Mouse (Mus musculus) regulatory T cell (primary cell): ENCODE data around the gene Usf3.

Experiments used
- in situ Hi-C: fragments of 300-600 bp; cut with MboI, MseI; formaldehyde crosslinking; loops from one replicate; pipeline ENCODE4 v1.15.1; 2025; ENCODE audit warnings: high pct_unique_total_duplicates

Gene Usf3

GRCm38 (mm10) chr16:44172297-44173154, 520 bp upstream of the Usf3 start:
- in situ Hi-C loops: no loop called here

DNA sequence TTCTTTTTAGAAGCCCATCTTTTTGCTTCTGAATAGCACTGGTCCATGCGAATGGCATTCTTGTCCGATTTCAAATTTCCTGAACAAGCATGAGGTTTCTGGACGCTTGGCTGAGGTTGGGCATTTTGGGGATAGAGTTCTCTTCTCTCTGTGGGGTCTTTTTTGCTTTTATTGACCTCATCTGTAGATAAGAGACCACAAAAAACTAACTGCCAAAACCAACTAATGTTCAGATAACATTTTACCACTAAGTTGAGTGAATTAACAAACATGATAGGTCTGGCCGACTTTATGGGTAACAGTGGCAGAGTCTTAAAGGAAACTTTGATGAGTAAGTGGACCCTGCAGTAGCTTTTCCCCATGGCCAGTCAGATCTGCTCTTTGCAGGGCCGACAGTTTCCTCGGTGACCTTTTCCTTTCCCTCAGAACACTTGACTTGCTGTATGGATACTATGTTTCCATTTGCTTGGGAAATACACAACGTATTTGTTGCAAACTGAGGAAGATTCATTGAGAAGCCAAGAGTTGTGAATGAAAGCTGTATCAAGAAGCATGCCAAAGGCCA, 1.0 kb downstream of the Usf3 start:
- in situ Hi-C loops: no loop called here

GRCm38 (mm10) chr16:44175001-44175400, 2.0 kb downstream of the Usf3 start:
- in situ Hi-C loops: no loop called here

- in situ Hi-C loops: no loop called here
Measured at GRCm38 (mm10) chr16:44176511-44176910, 3.5 kb downstream of the Usf3 start.

GRCm38 (mm10) chr16:44178555-44178954, 5.5 kb downstream of the Usf3 start:
- in situ Hi-C loops: no loop called here

DNA sequence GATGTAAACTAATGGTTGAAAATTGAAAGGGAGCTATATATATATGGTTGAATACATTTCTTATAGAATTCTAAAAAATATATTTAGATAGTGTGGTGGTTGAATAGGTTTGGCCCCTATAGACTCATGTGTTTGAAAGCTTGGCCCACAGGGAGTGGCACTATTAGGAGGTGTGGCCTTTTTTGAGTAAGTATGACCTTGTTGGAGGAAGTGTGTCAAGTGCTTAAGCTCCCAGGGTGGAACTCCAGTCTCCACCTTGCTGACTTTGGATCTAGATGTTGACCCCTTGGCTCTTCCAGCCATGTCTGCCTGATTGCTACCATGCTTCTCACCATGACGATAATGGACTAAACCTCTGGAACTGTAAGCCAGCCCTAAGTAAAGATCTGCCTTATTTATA, 9.6 kb downstream of the Usf3 start:
- in situ Hi-C loops: no loop called here

- in situ Hi-C loops: no loop called here
Measured at GRCm38 (mm10) chr16:44184769-44185168, 11.7 kb downstream of the Usf3 start.

DNA sequence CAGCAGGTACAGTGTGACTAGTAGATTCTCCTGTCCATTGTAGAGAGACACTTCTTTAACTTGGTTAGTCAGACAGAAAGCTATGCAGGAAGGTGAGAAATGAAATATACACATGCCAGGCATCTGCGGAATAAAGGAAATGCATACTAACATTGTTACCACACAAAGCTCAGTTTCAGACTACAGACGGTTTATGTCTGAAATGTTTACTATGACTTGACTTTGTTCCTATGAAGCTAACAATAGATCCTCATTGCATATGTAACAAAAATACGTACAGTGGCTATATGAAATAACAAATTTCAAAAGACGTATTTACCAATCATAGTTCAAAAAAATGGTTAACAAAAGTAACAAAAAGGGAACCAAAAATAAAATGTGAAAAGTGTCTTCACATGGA, 14.1 kb downstream of the Usf3 start:
- in situ Hi-C loops: no loop called here

- in situ Hi-C loops: no loop called here
Measured at GRCm38 (mm10) chr16:44188766-44189165, 15.7 kb downstream of the Usf3 start.

DNA sequence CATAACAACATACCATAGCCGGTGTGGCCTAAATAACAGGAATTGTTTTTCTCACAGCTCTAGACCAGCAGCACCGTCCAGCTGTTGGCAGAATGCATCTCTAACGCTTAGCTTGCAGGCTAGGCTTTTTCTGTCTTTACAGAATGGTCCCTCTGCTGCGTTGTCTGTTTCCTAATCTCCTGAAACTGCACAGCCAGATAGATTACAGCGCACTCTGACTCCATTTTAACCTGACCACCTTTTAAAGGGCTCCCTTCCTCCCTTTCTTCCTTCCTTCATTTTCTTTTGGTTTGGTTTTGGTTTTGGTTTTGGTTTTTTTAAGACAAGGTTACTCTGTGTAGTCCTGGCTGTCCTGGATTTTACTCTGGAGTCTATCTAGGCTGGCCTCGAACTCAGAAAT, 17.0 kb downstream of the Usf3 start:
- in situ Hi-C loops: no loop called here

DNA sequence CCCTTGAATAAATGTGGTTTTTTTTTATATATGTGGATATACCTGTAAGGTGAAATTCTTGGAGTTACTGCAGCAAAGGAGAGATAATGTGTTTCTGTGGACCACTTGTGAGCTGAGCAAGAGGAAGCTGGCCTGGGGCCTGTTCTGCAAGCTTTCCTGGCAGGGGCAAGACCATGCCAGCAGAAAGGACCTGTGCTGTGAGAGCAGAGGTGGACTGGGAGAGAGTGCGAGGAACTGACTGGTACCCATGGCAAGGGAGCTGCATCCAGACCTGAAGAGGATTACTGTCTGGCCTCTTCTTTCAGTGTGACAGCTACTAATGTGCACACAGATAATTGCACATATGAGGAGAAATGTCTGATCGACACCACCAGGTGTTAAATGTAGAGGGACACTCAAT, 17.9 kb downstream of the Usf3 start:
- in situ Hi-C loops: no loop called here

DNA sequence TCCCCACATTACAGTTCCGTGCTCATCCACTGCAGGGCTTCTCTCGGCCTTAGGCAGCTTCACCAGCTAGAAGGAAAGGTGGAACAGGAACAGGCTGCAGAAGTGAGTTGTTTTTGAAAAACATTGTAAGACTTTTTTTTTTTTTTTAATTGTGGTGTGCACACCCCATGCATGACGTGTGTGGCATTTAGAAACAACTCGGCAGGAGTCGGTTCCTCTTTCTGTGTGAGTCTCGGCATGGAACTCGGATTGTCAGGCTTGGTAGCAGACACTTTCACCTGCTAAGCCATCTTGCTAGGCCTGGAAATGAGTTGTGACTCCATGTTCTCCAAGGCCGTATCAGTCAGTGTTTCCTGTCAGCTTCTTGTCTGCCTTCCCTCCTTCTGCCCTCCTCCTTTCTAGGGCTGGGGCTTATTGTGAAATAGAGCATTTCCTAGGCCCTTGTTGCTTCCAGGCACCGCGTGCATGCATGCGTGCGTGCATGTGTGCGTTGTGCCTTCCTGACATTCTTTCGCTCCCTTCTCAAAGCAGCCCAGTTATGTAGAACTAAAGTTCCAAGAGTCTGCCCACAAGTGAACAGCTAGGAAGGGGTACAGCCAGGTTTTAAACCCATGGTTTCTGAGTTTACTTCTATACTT, 26.1 kb downstream of the Usf3 start:
- in situ Hi-C loops: no loop called here

GRCm38 (mm10) chr16:44200146-44200545, 27.1 kb downstream of the Usf3 start:
- in situ Hi-C loops: no loop called here

DNA sequence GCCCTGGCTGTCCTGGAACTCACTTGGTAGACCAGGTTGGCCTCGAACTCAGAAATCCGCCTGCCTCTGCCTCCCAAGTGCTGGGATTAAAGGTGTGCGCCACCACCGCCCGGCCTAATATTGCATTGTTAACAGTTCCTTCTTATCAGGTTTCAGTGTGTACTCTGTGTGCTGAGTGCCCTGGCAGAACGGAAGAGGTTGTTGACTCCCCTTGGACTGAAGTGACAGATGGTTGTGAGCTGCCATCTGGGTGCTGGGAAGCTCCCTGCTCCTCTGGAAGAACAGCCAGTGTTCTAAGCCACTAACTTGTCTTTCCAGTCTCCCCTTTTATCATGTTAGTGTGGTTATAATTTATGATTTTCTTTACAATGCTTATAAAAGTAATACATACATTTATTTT, 31.3 kb downstream of the Usf3 start:
- in situ Hi-C loops: no loop called here

DNA sequence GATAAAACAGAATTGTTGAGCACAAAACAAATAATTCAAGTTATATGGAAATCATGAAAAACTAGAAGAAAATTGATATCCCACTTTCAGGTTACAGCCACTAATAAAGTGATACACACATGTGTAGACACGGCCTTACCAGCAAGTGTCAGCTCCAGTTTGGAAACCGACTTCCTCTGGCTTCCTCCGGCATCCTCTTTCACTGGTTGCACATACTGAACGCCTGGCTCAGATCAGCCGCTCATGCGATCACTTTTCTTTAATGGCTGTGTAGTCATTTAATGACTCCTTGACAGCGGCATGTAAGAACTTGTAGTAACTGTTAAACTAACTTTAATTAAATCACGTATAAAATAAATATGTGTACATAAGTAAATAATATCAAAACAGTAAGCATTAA, 32.9 kb downstream of the Usf3 start:
- in situ Hi-C loops: no loop called here

DNA sequence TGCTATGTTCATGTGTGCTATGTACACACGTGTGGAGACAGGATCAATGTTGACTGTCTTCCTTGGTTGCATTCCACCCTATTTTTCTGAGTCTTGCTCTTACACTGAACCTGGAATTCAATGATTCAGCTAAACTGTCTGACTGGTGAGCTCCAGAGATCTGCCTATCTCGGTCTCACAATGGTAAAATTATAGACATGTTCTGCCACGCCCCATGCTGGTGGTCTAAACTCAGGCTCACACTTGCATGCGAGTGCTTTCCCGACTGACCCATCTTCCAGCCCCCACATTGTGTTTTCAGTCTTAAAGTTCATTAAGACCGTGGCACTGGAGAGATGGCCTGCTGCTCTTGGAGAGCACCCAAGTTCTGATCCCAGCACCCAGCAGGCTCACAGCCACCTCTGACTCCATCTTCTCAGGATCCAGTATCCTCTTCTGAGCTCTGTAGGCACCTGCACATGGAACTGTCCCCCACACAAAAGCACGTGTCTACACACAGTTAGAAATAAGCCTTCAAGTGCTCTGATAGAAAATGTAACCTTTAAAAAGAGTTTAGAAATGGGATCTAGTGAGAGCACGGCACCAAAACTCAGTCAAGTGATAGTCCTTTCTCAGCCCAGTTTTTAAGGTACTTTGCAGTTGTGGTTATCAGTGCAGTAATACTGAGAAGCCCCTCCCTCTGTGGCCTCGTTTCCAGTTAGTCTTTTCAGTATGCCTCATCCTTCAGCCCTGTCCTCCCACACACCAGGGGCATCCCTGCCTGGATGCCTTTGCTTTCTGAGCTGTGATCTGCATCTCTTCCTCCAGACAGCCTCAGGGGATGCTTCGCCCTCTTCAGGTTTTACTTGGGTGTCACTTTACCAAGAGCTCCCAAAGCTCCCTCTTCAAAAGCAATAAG, 37.4 kb downstream of the Usf3 start:
- in situ Hi-C loops: loop anchor here (10.0 kb wide), 1 partner anchor 1144 kb away; no protein-coding TSS in a partner anchor

DNA sequence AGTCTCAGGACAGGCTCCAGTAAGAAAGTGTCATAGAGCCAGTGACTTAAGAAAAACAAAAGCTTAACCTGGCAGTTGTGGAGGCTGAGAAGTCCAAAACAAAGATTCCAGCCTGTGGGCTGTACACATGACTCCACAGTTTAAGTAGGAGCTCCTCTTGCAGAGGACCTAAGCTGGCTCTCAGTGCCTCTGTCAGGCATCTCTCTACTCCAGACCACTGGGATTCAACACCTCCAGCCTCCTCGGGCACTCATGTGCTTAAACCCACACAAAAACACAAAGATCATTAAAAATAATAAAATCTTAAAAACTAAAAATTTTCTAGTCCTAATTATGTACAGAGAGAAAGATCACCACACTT, 38.0 kb downstream of the Usf3 start:
- in situ Hi-C loops: loop anchor here (10.0 kb wide), 1 partner anchor 1144 kb away; no protein-coding TSS in a partner anchor

GRCm38 (mm10) chr16:44212703-44213102, 39.7 kb downstream of the Usf3 start:
- in situ Hi-C loops: loop anchor here (10.0 kb wide), 1 partner anchor 1142 kb away; no protein-coding TSS in a partner anchor

GRCm38 (mm10) chr16:44215513-44215912, 42.5 kb downstream of the Usf3 start:
- in situ Hi-C loops: loop anchor here (10.0 kb wide), 1 partner anchor 1139 kb away; no protein-coding TSS in a partner anchor

- in situ Hi-C loops: loop anchor here (10.0 kb wide), 1 partner anchor 1138 kb away; no protein-coding TSS in a partner anchor
Measured at GRCm38 (mm10) chr16:44216417-44216816, 43.4 kb downstream of the Usf3 start.

DNA sequence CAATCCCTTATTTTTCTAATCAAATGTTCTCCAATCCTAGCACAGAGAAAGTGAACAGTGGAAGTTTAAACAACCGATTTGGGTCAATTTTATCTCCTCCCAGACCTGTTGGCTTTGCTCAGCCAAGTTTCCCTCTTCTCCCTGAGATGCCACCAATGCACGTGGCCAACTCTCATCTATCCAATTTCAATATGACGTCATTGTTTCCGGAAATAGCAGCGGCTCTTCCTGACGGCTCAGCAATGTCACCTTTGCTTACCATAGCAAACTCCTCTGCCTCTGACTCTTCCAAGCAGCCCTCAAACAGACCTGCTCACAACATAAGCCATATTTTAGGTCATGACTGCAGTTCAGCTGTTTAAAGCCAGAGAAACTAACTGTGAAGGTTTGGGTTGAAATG, 48.4 kb downstream of the Usf3 start:
- in situ Hi-C loops: no loop called here
